Mouse (Mus musculus): Measurements from ENCODE around the gene Mgat5.

The Mgat5 gene

DNA sequence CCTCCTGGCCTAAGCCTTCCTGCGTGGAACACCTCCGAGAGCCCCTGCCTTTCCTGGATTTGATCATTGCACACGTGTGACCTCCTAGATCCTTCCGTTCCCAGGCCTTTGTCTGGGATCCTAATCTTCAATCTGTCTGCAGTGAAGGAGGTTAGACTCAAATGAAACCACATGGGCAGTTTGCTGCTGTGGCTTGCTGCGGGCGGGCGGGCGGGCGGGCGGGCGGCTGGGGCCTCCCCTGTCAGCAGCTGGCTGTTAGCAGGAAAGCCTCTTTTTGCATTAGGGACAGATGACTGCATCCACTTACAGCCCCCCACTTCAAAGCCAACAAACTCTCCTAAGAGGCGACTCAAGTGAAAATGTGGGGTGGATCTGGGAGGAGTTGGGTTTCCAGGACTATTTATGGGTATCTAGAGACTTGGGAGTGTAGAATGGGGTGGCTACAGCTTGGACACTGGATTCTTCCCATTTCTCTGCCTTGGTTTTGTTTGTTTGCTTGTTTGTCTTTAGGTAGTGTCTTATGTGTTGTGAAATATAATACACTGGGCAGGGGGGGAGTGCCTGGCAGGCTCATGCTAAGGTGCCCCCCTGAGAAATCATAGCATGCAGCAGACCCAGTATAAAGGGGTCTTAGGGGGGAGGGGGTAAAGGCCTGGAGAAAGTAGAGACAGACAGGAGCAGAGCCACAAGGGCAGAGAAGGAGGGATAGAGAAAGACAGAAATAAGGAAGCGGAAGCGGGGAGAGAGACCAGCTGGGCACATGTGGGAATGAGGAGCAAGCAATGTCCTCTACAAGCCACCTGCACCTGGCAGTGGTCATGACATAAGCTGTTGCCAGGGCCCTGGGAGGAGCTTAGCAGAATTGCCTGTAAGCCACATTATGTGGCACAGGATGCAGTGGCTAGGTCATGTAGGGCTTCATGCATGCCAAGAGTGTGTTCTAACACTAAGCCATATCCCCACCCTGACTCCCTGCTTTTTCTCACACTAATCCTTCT is 238.4 kb downstream of the Mgat5 start:
- DNase-seq = no peak

DNA sequence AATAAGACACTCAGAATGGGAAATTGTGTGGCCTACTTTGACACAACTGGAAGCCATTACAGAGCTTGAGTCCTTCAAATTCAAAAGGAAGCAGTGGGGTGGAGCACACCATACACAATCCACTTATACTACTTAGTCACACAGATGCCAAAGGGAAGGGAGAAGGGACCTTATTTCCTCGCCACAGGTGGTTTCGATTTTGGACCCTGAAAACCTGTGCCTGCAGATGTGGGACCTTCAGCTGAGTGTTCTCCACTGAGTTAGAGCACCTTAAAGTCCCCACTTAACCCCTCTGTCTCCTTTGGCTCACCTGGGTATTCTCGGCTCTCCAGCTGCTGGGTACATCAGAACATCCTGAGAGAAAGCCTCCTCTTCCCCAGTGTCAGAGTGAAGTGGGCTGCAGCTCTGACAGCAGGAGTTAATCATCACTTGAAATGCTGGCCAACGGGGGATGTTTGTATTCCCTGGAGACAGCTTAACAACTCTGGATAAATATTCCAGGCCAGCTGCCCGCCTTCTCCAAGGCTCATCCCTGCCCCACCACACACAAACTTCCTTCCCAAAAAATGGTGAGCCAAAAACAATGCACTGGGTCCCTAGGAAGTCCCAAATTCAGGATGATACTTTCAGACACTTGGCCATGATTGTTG is 240.1 kb downstream of the Mgat5 start:
- DNase-seq = no peak

- no peak for DNase-seq
Observed at GRCm38 (mm10) chr1:127453397-127453796, 248.6 kb downstream of the Mgat5 start.

GRCm38 (mm10) chr1:127459015-127459451 is 254.2 kb downstream of the Mgat5 start:
- DNase-seq = peak in 1 of 2 experiments; percentile 50

GRCm38 (mm10) chr1:127459576-127459975 is 254.8 kb downstream of the Mgat5 start:
- no peak for DNase-seq

DNA sequence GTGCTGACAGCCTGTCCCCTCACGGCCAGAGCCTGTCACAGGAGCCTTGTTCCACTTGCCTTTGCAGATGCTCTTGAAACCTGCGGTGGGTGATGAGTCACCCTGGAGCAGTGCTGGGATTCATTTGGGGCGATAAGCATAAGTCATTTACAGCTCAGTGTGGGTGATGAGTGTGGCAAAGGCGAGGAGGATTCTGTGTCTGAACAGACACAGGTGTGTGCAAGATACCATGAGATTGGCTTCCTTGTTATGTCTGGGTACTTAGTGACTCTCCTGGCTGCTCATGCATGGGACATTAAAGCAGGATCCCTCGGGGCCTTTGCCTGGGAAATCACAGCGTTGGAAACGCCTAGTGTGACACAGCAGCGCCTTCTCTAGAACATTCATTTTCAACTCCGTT is 256.2 kb downstream of the Mgat5 start:
- no peak for DNase-seq

DNA sequence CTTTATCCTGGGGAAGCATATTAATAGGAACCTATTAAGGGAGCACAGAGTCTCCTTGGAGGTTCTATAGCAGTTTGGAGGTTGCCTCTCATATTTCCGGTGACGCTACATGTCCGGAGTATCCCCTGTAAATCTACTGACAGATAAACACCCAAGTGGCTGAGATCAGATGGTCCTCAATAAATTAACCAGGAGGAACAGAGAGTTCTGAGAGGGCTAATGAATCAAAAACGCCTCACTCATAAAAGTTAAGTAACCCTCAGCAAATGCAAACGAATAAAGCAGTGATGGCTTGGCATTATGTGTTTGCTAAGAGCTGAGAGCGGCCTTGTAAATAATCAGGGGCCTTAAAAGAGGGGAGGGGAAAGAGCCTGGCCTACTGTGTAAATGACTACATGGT is 259.2 kb downstream of the Mgat5 start:
- no peak for DNase-seq

DNA sequence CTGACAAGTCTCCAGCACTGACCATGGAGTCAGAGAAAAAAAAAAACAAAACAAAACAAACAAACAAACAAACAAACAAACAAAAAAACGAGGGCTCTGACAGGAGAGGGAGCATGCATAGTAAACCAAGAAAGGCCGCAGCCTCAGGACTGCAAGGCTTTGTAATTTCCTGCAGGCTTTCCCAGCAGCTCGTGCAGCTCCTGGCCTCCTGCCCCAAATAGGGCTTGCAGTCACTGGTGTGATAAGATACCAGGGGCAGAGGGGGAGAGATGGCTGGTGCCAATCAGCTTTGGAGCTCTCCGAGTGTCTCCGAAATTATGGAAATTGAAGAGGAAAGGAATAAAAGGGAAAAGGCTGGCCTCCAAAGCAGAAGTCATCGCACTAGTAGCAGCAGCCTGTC is 260.5 kb downstream of the Mgat5 start:
- DNase-seq = no peak

- no peak for DNase-seq
Observed at GRCm38 (mm10) chr1:127467238-127467637, 262.4 kb downstream of the Mgat5 start.

GRCm38 (mm10) chr1:127470175-127470574 is 265.4 kb downstream of the Mgat5 start:
- DNase-seq = no peak

DNA sequence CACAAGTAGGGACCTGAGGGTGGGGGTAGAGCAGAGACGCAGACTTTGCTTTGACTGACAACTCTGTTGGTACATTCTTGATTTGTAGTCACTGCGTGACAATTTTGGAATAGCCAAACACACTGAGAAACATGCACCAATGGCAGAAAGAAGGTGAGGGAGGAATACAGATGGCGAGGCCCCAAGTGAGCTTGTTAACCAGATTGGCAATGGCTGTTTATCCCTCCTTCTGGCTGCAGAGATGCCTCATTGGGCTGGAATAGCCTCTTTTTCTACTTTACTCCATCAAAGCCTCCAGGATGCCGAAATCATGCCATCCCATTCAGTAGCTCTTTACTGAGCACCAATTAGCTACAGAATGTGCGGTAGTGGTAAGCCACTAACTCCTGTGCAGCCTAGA is 270.9 kb downstream of the Mgat5 start:
- no peak for DNase-seq

- no peak for DNase-seq
Observed at GRCm38 (mm10) chr1:127482911-127483310, 278.1 kb downstream of the Mgat5 start.

DNA sequence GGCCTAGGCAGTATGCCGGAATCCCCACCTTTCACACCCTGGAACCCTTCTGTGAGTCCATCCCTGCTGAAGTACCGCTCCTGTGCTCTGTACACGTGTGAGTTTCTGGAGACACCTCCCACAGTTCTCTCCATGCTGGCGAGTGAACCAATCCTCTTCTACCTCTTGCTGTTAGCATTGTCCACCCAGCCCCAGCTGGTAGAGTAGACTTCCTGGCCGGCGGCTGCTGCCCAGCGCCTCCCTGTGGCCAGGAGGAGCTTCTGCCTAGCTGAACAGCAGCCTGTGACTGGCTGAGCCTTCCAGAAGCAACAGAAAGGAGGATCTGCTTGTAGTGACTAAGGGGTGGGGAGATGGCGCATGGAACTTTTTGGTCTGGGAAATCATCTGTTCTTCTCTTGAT is 279.4 kb downstream of the Mgat5 start:
- DNase-seq = no peak

DNA sequence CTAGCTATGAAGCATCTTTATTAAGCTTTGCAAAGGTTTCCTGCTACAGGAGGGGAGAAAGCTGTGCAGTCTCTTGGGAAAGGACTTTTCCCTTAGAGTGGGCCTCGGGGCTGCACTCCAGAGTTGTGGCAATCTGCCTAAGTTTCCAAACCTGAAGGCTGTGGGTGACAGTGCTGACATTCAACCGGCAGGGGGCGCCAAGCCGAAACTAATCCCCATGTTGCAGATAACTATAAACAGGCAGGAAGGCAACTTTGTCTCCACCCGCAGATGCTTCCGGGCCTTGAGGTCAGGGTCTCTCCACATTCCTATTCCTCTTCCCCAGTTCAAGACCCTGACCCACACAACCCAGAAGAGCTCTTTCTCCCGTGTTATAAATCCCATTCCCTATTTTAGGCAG is 280.0 kb downstream of the Mgat5 start:
- DNase-seq = peak; percentile 33 to 74

DNA sequence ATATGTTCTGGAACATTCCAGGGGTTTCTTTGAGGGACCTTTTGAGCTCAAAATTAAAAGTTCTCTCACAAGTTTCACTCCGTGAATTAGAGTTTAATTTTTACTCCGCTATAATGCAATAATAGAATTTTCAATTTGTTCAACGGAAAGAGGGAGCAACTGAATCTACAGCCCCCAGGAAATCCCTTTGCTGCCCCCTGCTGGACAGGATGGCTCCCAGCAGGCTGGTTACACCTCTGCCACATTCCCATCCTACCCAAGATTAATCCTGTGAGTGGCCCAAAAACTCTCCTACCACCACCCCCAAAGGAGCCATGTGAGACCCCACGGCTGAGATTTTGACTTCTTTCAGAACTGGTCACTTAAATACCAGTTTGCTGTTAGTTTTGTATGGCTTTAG is 282.3 kb downstream of the Mgat5 start:
- peak in 1 of 2 experiments; percentile 57 for DNase-seq

DNA sequence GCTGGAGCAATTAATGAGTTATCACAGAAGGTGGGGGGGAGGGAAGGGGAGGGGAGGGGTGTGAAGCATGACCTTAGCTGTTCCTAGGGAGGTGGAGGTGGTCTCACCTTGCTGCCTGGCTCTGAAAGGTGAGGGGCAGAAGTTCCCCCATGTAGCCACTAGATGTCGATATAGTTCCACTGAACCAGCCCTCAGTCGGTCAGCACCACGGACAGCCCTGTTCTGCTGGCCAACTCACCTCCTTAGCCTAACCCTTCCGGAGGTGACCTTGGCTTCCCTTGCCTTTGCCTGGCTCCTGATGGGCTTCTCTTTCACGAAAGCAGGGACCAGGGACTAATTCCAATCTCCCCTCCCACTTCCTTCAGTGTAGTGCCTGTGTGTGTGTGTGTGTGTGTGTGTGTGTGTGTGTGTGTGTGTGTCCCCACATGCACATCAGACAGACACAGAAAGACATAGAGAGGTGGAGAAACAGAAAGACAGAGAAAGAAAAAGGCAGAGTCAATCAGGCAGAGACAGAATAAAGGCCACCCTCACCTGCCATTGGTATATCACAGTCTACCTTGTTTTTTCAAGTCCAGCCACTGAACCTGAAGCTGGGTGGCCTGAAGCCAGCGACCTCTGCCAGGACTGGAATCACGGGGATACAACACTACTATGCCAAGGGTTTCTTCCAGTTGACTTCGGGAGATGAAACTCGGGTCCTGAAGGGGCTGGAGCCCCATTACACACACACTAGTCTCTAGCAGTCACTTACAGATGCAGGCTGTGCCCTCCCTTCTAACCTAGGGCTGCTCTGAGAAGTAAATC is 292.1 kb downstream of the Mgat5 start:
- peak; percentile 25 to 55 for DNase-seq

DNA sequence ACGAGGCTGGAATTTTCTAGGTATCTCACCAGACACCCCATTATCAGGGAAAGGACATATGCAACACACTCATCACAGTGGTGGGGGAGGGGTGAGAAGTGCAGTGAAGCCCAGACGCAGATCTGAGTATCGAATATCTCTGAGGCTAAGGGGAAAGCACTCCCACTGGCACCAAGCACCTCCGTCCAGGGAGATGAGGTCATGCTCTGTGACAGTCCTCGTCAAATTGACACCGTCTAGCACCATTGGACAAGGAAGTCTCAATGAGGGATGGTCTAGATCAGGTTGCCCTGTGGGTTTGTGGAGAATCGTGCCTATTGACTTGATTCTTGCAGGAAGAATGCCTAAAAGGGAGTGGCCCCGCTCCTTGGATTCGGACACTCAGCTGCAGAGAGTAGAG is 293.9 kb downstream of the Mgat5 start:
- no peak for DNase-seq

- DNase-seq = peak; percentile 70 to 88
Observed at GRCm38 (mm10) chr1:127500219-127500618, 295.4 kb downstream of the Mgat5 start.

DNA sequence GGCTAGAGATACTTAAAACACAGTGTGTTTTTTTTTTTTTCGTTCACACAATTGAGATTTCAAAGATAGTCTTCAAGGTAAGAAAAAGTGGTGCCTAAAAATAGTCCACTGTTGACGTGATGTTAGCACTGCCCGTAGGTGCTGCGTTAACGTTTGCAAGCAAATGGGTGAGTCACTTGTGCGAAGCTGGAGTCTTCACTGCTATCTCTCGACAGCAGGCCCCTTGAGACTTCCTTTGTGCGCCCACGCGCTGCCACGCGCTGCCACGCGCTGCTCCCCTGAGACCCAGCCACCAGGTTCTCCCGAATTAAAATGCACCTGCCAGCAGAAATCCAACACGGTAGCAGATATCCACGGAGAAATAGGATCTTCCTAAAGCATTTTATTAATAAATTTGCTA is 295.9 kb downstream of the Mgat5 start:
- DNase-seq = peak; percentile 48 to 54

DNA sequence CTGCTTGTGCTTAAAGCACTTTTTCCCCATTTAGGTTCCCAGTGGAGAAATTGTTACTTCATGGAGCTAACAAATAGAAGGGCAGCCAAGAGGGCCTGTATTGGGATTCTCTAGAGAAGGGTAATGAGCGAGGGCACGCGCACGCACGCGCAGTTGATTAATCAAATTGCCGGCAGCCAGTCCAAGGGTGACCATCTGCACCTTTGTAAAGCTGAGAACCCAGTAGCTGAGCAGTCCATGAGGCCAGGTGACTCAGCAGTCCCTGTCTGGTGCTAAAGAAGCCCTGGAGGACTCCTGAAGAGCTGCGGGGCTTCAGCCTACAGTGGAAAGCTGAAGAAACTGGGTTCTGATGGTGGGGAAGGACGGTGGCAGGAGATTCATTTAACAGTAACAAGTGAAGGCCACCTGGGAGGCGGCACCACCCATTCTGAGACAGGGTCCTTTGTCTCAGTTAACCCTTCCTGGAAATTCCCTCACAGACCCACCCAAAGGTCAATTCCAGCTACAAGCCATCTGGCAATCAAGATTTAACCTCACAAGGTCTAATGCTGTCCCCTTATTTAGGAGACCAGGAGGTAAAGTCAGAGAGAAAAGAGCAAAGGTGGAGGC is 302.3 kb downstream of the Mgat5 start:
- no peak for DNase-seq

DNA sequence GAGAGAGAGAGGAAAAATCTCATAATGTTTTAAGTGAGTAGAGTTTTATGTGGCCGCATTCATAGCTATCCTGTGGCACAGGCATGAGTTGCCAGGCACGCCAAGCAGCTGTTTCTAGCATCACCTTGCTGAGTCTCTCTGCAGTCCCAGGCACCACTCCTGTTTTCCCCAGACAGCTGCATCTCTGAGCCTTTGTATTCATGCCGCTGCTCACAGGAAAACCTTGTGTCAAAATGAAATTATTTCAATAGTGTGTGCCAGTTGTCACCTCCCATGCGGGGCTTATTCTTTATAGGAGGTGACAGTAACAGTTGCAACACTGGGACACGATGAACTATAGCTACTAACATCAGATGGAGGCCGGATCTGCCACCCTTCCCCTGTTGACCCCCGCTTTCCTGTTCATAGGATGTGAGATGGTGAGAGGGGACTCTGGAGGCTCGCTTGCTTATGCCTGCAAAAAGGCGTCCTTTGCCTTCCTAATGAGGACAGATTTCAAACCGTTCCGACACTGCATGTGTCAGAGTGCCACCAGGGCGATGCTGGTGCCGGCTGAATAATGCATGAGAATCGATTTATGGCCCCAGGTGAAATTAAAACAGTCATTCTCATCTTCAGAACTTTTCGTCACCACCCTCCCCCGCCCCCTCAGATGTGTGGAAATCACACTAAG is 303.4 kb downstream of the Mgat5 start:
- DNase-seq = no peak

DNA sequence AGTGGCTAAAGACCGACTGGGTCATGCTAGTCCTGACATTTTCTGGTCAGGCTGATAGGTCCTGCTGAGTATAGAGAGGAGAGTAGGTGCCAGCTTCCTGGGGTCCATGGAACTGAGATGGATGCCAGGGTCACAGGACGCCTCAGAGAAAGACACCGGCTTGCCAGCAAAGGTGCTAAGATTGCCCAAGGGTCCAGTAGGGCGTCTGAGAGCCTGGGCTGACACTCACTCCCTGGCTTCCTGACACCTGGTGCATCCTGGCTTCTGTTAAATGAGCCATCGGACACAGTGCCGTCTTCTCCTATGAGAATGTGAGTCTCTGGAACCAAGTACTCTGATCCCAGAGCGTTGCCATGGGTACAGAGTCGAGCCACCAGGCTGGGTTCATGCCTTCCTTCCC is 304.1 kb downstream of the Mgat5 start:
- no peak for DNase-seq
